Mouse (Mus musculus) myocyte (in vitro differentiated cells): ENCODE data around the gene Spag6.

Source experiments
- E2F4 ChIP-seq: IDR thresholded peaks from one replicate; pipeline ENCODE4 v1.6.1; 2011; ENCODE audit warnings: mild to moderate bottlenecking, control low read depth, moderate library complexity; ENCODE audit not compliant: insufficient read depth
- MYOD1 ChIP-seq, 3 experiments: IDR thresholded peaks; one replicate each; pipeline ENCODE4 v1.6.1; 2011; ENCODE audit warnings: control low read depth in 2 of 3, low read depth in 2 of 3, mild to moderate bottlenecking in 2 of 3, moderate library complexity in 1 of 3; ENCODE audit not compliant: insufficient read length in 2 of 3, control insufficient read depth in 1 of 3
- MYOG ChIP-seq, 3 experiments: IDR thresholded peaks; one replicate each; pipeline ENCODE4 v1.6.1; 2011; ENCODE audit warnings: control low read depth in 2 of 3, low read depth in 2 of 3, mild to moderate bottlenecking in 2 of 3; ENCODE audit not compliant: insufficient read length in 2 of 3, control insufficient read depth in 1 of 3, insufficient read depth in 1 of 3
- POLR2A ChIP-seq: IDR thresholded peaks from one replicate; pipeline ENCODE4 v1.6.1; 2011; ENCODE audit warnings: low read depth, mild to moderate bottlenecking, control low read depth, moderate library complexity; ENCODE audit not compliant: insufficient read length
- TCF12 ChIP-seq: IDR thresholded peaks from one replicate; pipeline ENCODE4 v1.6.1; 2011; ENCODE audit warnings: mild to moderate bottlenecking, control low read depth; ENCODE audit not compliant: poor library complexity, insufficient read depth, severe bottlenecking
- TCF3 ChIP-seq: IDR thresholded peaks from one replicate; pipeline ENCODE4 v1.6.1; 2011; ENCODE audit warnings: low read depth, control low read depth; ENCODE audit not compliant: insufficient read length
- USF1 ChIP-seq: IDR thresholded peaks from one replicate; pipeline ENCODE4 v1.6.1; 2011; ENCODE audit warnings: low read depth, mild to moderate bottlenecking, control low read depth, moderate library complexity

DNA sequence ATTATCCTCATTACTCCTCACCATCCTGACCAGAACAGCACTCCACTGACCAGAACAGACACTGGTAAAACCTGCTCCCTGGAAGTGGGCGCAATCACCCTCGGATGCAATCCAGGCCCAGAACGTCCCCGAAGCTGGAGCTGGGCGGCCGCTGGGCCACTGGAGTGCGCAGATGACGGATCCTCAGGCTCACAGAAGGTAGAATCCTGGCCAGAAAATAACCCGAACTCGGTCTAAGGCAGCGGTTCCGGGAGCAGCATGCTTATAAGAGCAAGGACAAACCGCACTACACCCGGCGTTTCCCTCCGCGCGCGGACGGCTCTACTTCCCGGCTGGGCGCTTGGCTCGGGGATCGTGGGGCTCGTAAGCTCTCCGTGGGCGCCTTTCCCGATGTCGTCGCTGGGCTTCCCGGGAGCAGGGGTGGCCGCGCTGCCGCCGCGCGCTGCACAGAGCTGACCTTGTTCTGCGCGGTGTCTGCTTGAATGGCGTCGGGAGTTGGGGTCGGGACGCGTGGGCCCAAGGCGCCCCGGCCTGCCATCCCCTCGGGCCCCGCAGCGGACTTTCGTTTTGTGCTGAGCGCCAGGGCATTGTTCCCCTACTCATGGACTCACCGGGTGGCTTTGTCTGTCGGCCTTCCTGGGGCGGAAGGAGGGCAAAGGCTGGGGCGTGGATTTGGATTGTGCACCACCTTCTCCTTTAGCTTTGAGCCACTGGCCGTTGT lies 73.1 kb downstream of the Spag6 start:
- peak; percentile 68 for TF ChIP-seq POLR2A
- no peak for TF ChIP-seq TCF3
- TF ChIP-seq TCF12 = no peak
- TF ChIP-seq MYOD1 (IDR thresholded peaks at IDR 0.05; ENCODE audit: control insufficient read depth in 1 of 3, insufficient read length in 2 of 3, low read depth in 2 of 3) = no peak
- peak in 1 of 3 experiments; percentile 10 for TF ChIP-seq MYOG (IDR thresholded peaks at IDR 0.05; ENCODE audit: control insufficient read depth in 1 of 3, insufficient read depth in 1 of 3, insufficient read length in 2 of 3, low read depth in 2 of 3)
- TF ChIP-seq USF1 = no peak
- TF ChIP-seq E2F4 = no peak
